ENCODE assay signal across 23 mouse cellular contexts in the genomic region with DNA sequence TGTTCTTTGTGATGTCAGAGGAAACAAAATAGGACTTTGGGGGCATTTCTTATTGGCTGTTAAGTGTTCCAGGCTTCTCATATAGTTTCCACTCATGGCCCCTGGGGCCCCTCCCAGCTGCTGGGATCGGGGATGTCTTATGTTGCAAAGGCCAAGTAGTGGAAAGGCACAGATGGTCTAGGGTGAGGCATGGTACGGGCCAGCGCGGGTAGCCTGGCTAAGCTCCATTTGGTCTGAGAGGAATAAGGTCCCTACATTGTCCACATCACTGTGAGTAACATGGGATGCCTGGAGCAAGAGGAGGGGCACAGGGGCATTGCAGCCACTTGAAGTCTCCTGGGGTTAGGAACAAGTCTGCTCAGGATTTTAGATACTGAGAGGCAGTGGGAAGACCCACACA.
DNase-seq lines count a peak whose midpoint lies in the region.
"Had no signal": no experiment of that assay in that cellular context is flagged by ENCODE, and none has a peak within 500 bp of the region (broad histone marks: within the 10 kb centered on the region; RNA-seq: fewer than 3 reads in every experiment).

No protein-coding gene starts in this region.

- no peak overlapping the region for H3K4me3 ChIP-seq in heart, embryonic 10.5 days
- H3K4me3 ChIP-seq: embryonic facial prominence, embryonic 13.5 days; erythroblast, embryonic 14.5 days; forebrain, embryonic 13.5 days; hindbrain, embryonic 10.5 days; limb, embryonic 13.5 days; liver, embryonic 13.5 days; megakaryocyte, embryonic 14.5 days; neural tube, embryonic 12.5 days had no signal

- no peak for DNase-seq in heart, embryonic 10.5 days (ENCODE audit: low spot score)
- no peak for DNase-seq in heart, adult 18-20 months
- DNase-seq in layer of hippocampus, adult 9-11 months, result peak; percentile 39
- no peak for DNase-seq in layer of hippocampus, adult 9-10 months (ENCODE audit: low spot score)
- peak; percentile 18 for DNase-seq in 3T3-L1 (ENCODE audit: low read depth, low spot score)
- peak; percentile 77 for DNase-seq in brain, adult 2 months (ENCODE audit: low read depth, low spot score)
- no peak for DNase-seq in gastrocnemius, adult 8-10 months (ENCODE audit: low spot score in 2 of 2)
- DNase-seq: adrenal gland, postnatal 14 days; embryo, embryonic 11 days; gastrocnemius, postnatal 10 days; kidney, postnatal 25 days; liver, embryonic 13.5 days; lung, adult 2 months; midbrain, embryonic 14.5 days; right cerebral cortex, postnatal 14 days had no signal

- H3K4me1 ChIP-seq in heart, embryonic 10.5 days, result peaks cover 34% of the 10 kb centered on the region
- H3K4me1 ChIP-seq: liver, embryonic 13.5 days; neural tube, embryonic 12.5 days had no signal

- H3K9me3 ChIP-seq in heart, embryonic 10.5 days, result no peaks in the 10 kb centered on the region
- H3K9me3 ChIP-seq: embryonic facial prominence, embryonic 13.5 days; forebrain, embryonic 13.5 days; hindbrain, embryonic 10.5 days; limb, embryonic 13.5 days; liver, embryonic 13.5 days; megakaryocyte, embryonic 14.5 days; neural tube, embryonic 12.5 days had no signal

- WGBS in heart, embryonic 10.5 days, result 85% methylated on average over 4 of the region's 4 CpGs

- no peaks in the 10 kb centered on the region for H3K27me3 ChIP-seq in heart, embryonic 10.5 days (ENCODE audit: insufficient read depth, poor library complexity, severe bottlenecking)
- H3K27me3 ChIP-seq: embryonic facial prominence, embryonic 13.5 days; forebrain, embryonic 13.5 days; limb, embryonic 13.5 days; liver, embryonic 13.5 days; neural tube, embryonic 12.5 days had no signal

- no peaks in the 10 kb centered on the region for H3K36me3 ChIP-seq in heart, embryonic 10.5 days
- H3K36me3 ChIP-seq: embryonic facial prominence, embryonic 13.5 days; hindbrain, embryonic 10.5 days; limb, embryonic 13.5 days; liver, embryonic 13.5 days; neural tube, embryonic 12.5 days had no signal

- peak overlapping the region; percentile 69 for H3K27ac ChIP-seq in heart, embryonic 10.5 days
- H3K27ac ChIP-seq: hindbrain, embryonic 10.5 days; liver, embryonic 13.5 days; neural tube, embryonic 12.5 days; stomach, postnatal 0 days had no signal

Comparison
In these comparisons a context has a peak if more than half of its experiments do, and no peak if none do; other contexts are left out.
1. DNase-seq: peak in layer of hippocampus, adult 9-11 months (single experiment), 3T3-L1 (single experiment) and brain, adult 2 months (single experiment); none in heart, embryonic 10.5 days (single experiment), heart, adult 18-20 months (0 of 2), layer of hippocampus, adult 9-10 months (single experiment) and gastrocnemius, adult 8-10 months (0 of 2).